Mouse (Mus musculus): ENCODE results near the gene Gdpd5. TPM values are rescaled to one million over a fixed set of nuclear protein-coding genes. Genes with fewer than 3 reads are reported as not detected.

Gene Gdpd5
- total and polyA plus RNA-seq, 2 experiments from 2014 or later = 28.9 to 35.9 TPM

DNA sequence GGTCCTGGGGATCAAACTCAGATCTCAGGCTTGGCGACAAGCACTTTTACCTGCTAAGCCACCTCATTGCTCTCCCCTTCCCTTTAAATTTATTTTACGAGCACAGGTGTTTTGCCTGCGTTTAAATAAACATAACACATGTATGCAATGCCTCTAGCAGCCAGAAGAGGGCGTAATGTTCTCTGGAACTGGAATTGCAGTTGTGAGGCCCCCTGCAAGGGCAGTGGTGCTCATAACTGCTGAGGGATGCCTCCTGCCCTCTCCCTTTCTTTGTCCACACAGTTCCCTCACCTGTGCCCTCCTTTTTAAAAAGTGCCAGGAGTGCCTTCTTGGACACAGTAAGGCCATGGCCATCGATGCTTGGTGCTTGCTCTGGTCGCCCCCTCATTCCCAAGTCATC lies 62.8 kb downstream of the Gdpd5 start:
- no peak overlapping the region for H3K9ac ChIP-seq (replicated peaks; ENCODE audit: low read depth, low read length)
- DNase-seq (ENCODE audit: low spot score) = no peak
- WGBS = 67% methylated on average over 6 of the region's 6 CpGs

GRCm38 (mm10) chr7:99445833-99446232 lies 64.6 kb downstream of the Gdpd5 start:
- DNase-seq (ENCODE audit: low spot score) (no peak), ATAC-seq (ENCODE audit: insufficient read depth, low read depth) (no peak)
- no peaks in the 10 kb centered on the region for H3K27me3 ChIP-seq (ENCODE audit: control insufficient read depth, insufficient read depth, low read length)
- H3K9me3 ChIP-seq (replicated peaks; ENCODE audit: control insufficient read depth, low read length) = no peaks in the 10 kb centered on the region
- no peak overlapping the region for H3K9ac ChIP-seq (replicated peaks; ENCODE audit: low read depth, low read length)
- H3K27ac ChIP-seq (ENCODE audit: low read depth) = no peak overlapping the region
- TF ChIP-seq EP300 (IDR thresholded peaks at IDR 0.05; ENCODE audit: low read depth) = no peak
- TF ChIP-seq CTCF (IDR thresholded peaks at IDR 0.05; ENCODE audit: low read depth) = peak; percentile 43
- H3K4me1 ChIP-seq (ENCODE audit: control insufficient read depth, insufficient read depth) = peaks cover 19% of the 10 kb centered on the region
- H3K4me2 ChIP-seq (ENCODE audit: low read depth, low read length) = no peak overlapping the region
- no peak overlapping the region for H3K4me3 ChIP-seq (ENCODE audit: low read depth, low read length)
- peaks cover 10% of the 10 kb centered on the region for H3K36me3 ChIP-seq (replicated peaks; ENCODE audit: control insufficient read depth, insufficient read depth, low read length)
- WGBS = 79% methylated on average over 2 of the region's 2 CpGs

More for the DNA sequence above, 62.8 kb downstream of the Gdpd5 start:
- no peak for ATAC-seq (ENCODE audit: insufficient read depth, low read depth)
- H3K9me3 ChIP-seq (replicated peaks; ENCODE audit: control insufficient read depth, low read length) = no peaks in the 10 kb centered on the region
- peaks cover 23% of the 10 kb centered on the region for H3K4me1 ChIP-seq (ENCODE audit: control insufficient read depth, insufficient read depth)
- no peak overlapping the region for H3K4me3 ChIP-seq (ENCODE audit: low read depth, low read length)
- H3K27ac ChIP-seq (ENCODE audit: low read depth) = no peak overlapping the region
- TF ChIP-seq EP300 (IDR thresholded peaks at IDR 0.05; ENCODE audit: low read depth) (no peak), CTCF (IDR thresholded peaks at IDR 0.05; ENCODE audit: low read depth) (peak; percentile 52)
- peaks cover 8% of the 10 kb centered on the region for H3K36me3 ChIP-seq (replicated peaks; ENCODE audit: control insufficient read depth, insufficient read depth, low read length)
- no peak overlapping the region for H3K4me2 ChIP-seq (ENCODE audit: low read depth, low read length)
- no peaks in the 10 kb centered on the region for H3K27me3 ChIP-seq (ENCODE audit: control insufficient read depth, insufficient read depth, low read length)

GRCm38 (mm10) chr7:99447323-99447722 lies 66.1 kb downstream of the Gdpd5 start:
- Histone ChIP-seq H3K4me2 (ENCODE audit: low read depth, low read length) (no peak overlapping the region), H3K4me1 (ENCODE audit: control insufficient read depth, insufficient read depth) (peaks cover 5% of the 10 kb centered on the region), H3K9me3 (replicated peaks; ENCODE audit: control insufficient read depth, low read length) (no peaks in the 10 kb centered on the region), H3K4me3 (ENCODE audit: low read depth, low read length) (no peak overlapping the region), H3K27ac (ENCODE audit: low read depth) (no peak overlapping the region), H3K27me3 (ENCODE audit: control insufficient read depth, insufficient read depth, low read length) (no peaks in the 10 kb centered on the region), H3K9ac (replicated peaks; ENCODE audit: low read depth, low read length) (no peak overlapping the region), H3K36me3 (replicated peaks; ENCODE audit: control insufficient read depth, insufficient read depth, low read length) (peaks cover 10% of the 10 kb centered on the region)
- WGBS = 74% methylated on average over 3 of the region's 5 CpGs
- DNase-seq (ENCODE audit: low spot score) = no peak
- ATAC-seq (ENCODE audit: insufficient read depth, low read depth) = no peak
- TF ChIP-seq CTCF (IDR thresholded peaks at IDR 0.05; ENCODE audit: low read depth) (no peak), EP300 (IDR thresholded peaks at IDR 0.05; ENCODE audit: low read depth) (no peak)

DNA sequence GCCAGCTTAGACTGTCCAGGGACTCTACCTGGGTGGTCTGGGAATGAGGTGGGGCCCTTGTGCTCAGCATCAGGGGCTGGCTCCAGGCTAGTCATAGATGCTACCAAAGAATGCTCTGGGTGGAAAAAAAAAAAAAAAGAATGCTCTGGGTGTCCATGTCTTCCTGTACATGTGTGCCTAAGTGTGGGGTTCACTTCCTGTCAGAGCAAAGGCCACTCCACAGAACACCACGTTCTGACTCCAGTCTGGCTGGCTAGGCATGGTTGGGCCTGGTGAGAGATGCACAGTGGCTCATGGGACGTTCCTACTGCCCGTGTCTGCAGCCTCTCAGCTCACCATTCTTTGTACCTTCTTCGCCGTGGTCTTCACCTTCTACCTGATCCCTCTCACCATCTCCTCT lies 67.4 kb downstream of the Gdpd5 start:
- no peak overlapping the region for H3K4me3 ChIP-seq (ENCODE audit: low read depth, low read length)
- H3K4me1 ChIP-seq (ENCODE audit: control insufficient read depth, insufficient read depth) = no peaks in the 10 kb centered on the region
- H3K4me2 ChIP-seq (ENCODE audit: low read depth, low read length) = no peak overlapping the region
- no peaks in the 10 kb centered on the region for H3K9me3 ChIP-seq (replicated peaks; ENCODE audit: control insufficient read depth, low read length)
- no peak overlapping the region for H3K27ac ChIP-seq (ENCODE audit: low read depth)
- TF ChIP-seq CTCF (IDR thresholded peaks at IDR 0.05; ENCODE audit: low read depth) (no peak), EP300 (IDR thresholded peaks at IDR 0.05; ENCODE audit: low read depth) (no peak)
- DNase-seq (ENCODE audit: low spot score) (no peak), ATAC-seq (ENCODE audit: insufficient read depth, low read depth) (no peak)
- no peak overlapping the region for H3K9ac ChIP-seq (replicated peaks; ENCODE audit: low read depth, low read length)
- WGBS = 75% methylated on average over 5 of the region's 5 CpGs
- H3K36me3 ChIP-seq (replicated peaks; ENCODE audit: control insufficient read depth, insufficient read depth, low read length) = peaks cover 10% of the 10 kb centered on the region
- no peaks in the 10 kb centered on the region for H3K27me3 ChIP-seq (ENCODE audit: control insufficient read depth, insufficient read depth, low read length)

GRCm38 (mm10) chr7:99449063-99449462 lies 67.8 kb downstream of the Gdpd5 start:
- no peak for DNase-seq (ENCODE audit: low spot score)
- Histone ChIP-seq H3K27me3 (ENCODE audit: control insufficient read depth, insufficient read depth, low read length) (no peaks in the 10 kb centered on the region), H3K4me1 (ENCODE audit: control insufficient read depth, insufficient read depth) (no peaks in the 10 kb centered on the region), H3K36me3 (replicated peaks; ENCODE audit: control insufficient read depth, insufficient read depth, low read length) (peaks cover 10% of the 10 kb centered on the region), H3K4me3 (ENCODE audit: low read depth, low read length) (no peak overlapping the region), H3K9ac (replicated peaks; ENCODE audit: low read depth, low read length) (no peak overlapping the region), H3K4me2 (ENCODE audit: low read depth, low read length) (no peak overlapping the region), H3K27ac (ENCODE audit: low read depth) (no peak overlapping the region), H3K9me3 (replicated peaks; ENCODE audit: control insufficient read depth, low read length) (no peaks in the 10 kb centered on the region)
- no peak for TF ChIP-seq CTCF (IDR thresholded peaks at IDR 0.05; ENCODE audit: low read depth)
- TF ChIP-seq EP300 (IDR thresholded peaks at IDR 0.05; ENCODE audit: low read depth) = no peak
- WGBS = 61% methylated on average over 8 of the region's 8 CpGs
- ATAC-seq (ENCODE audit: insufficient read depth, low read depth) = no peak

- TF ChIP-seq CTCF (IDR thresholded peaks at IDR 0.05; ENCODE audit: low read depth) (no peak), EP300 (IDR thresholded peaks at IDR 0.05; ENCODE audit: low read depth) (no peak)
- Histone ChIP-seq H3K4me1 (ENCODE audit: control insufficient read depth, insufficient read depth) (no peaks in the 10 kb centered on the region), H3K36me3 (replicated peaks; ENCODE audit: control insufficient read depth, insufficient read depth, low read length) (peaks cover 6% of the 10 kb centered on the region), H3K9me3 (replicated peaks; ENCODE audit: control insufficient read depth, low read length) (no peaks in the 10 kb centered on the region), H3K27ac (ENCODE audit: low read depth) (no peak overlapping the region), H3K4me2 (ENCODE audit: low read depth, low read length) (no peak overlapping the region), H3K4me3 (ENCODE audit: low read depth, low read length) (no peak overlapping the region), H3K27me3 (ENCODE audit: control insufficient read depth, insufficient read depth, low read length) (no peaks in the 10 kb centered on the region), H3K9ac (replicated peaks; ENCODE audit: low read depth, low read length) (no peak overlapping the region)
- no peak for ATAC-seq (ENCODE audit: insufficient read depth, low read depth)
- WGBS = 35% methylated on average over 3 of the region's 3 CpGs
- no peak for DNase-seq (ENCODE audit: low spot score)
These were observed 68.5 kb downstream of the Gdpd5 start for GRCm38 (mm10) chr7:99449751-99450150.
